Mouse (Mus musculus): ENCODE data around the gene Tom1l2. TPM values are rescaled to one million over a fixed set of nuclear protein-coding genes. Genes with fewer than 3 reads are reported as not detected.

Tom1l2 gene
- total and polyA plus RNA-seq, 3 experiments = 4.8 to 10.4 (median 10.4) TPM

GRCm38 (mm10) chr11:60351388-60351787 is 1.3 kb downstream of the Tom1l2 start:
- no peak overlapping the region; the same call in 1 of the 2 replicates for H3K9ac ChIP-seq (ENCODE audit: insufficient read depth, low read depth)
- peak; percentile 46 for DNase-seq (ENCODE audit: extremely low read depth)
- H3K36me3 ChIP-seq (replicated peaks in 1 of 2; ENCODE audit: control insufficient read depth in 1 of 2, insufficient read depth in 1 of 2, low read length in 1 of 2) = no peaks in the 10 kb centered on the region
- peak; percentile 69 for TF ChIP-seq RAD21 (IDR thresholded peaks at IDR 0.05; ENCODE audit: low read depth, low read length)
- peak; percentile 54 for TF ChIP-seq SMC3 (IDR thresholded peaks at IDR 0.05; ENCODE audit: low read depth, low read length)
- TF ChIP-seq CHD2 (IDR thresholded peaks at IDR 0.05; ENCODE audit: low read length) = no peak
- TF ChIP-seq CTCF (conservative IDR thresholded peaks at IDR 0.05 in 1 of 2, IDR thresholded peaks at IDR 0.05 in 1 of 2; ENCODE audit: low read depth in 2 of 2, low read length in 2 of 2) = peak in 1 of 2 experiments; percentile 71; a peak in 2 of 4 replicates
- TF ChIP-seq ZC3H11A (IDR thresholded peaks at IDR 0.05; ENCODE audit: low read depth, low read length) = peak; percentile 3; the same call in 1 of the 2 replicates
- H3K4me2 ChIP-seq (ENCODE audit: insufficient read depth, low read depth, poor library complexity, severe bottlenecking) = peak overlapping the region; percentile 76
- H3K4me1 ChIP-seq (ENCODE audit: control insufficient read depth in 1 of 2, insufficient read depth in 2 of 2) = peaks cover 5 to 39% of the 10 kb centered on the region in 2 experiments; a peak in 3 of 4 replicates
- no peak overlapping the region for H3K4me3 ChIP-seq (replicated peaks in 1 of 3; ENCODE audit: low read depth in 2 of 3, low read length in 2 of 3, poor library complexity in 1 of 3)
- dilution Hi-C loops (cut with MboI; ENCODE audit: extremely low pct_ligation_motif_present, extremely low pct_unique_long_range_greater_than_20kb, low sequenced_read_pairs) (no loop called here), in situ Hi-C loops (cut with MboI; ENCODE audit: low pct_ligation_motif_present, low pct_unique_long_range_greater_than_20kb, low sequenced_read_pairs) (no loop called here)
- H3K9me3 ChIP-seq (replicated peaks; ENCODE audit: low read length) = no peaks in the 10 kb centered on the region
- no peaks in the 10 kb centered on the region for H3K27me3 ChIP-seq (replicated peaks)
- no peak overlapping the region for H3K27ac ChIP-seq (ENCODE audit: insufficient read depth, low read depth)
- H3K79me2 ChIP-seq (replicated peaks; ENCODE audit: control insufficient read depth, extremely low read depth, insufficient read depth, poor library complexity, severe bottlenecking) = no peaks in the 10 kb centered on the region; the same call in none of the 2 replicates

GRCm38 (mm10) chr11:60346537-60346936 is 6.2 kb downstream of the Tom1l2 start:
- in situ Hi-C loops (cut with MboI; ENCODE audit: low pct_ligation_motif_present, low pct_unique_long_range_greater_than_20kb, low sequenced_read_pairs) = no loop called here
- Histone ChIP-seq H3K27me3 (replicated peaks) (no peaks in the 10 kb centered on the region), H3K4me1 (ENCODE audit: control insufficient read depth in 1 of 2, insufficient read depth in 2 of 2) (peaks cover 0 to 25% of the 10 kb centered on the region in 2 experiments; a peak in 2 of 4 replicates), H3K4me3 (replicated peaks in 1 of 3; ENCODE audit: low read depth in 2 of 3, low read length in 2 of 3, poor library complexity in 1 of 3) (no peak overlapping the region), H3K36me3 (replicated peaks in 1 of 2; ENCODE audit: control insufficient read depth in 1 of 2, insufficient read depth in 1 of 2, low read length in 1 of 2) (peaks cover 0 to 9% of the 10 kb centered on the region in 2 experiments), H3K4me2 (ENCODE audit: insufficient read depth, low read depth, poor library complexity, severe bottlenecking) (peak overlapping the region; percentile 51; the same call in 1 of the 2 replicates), H3K79me2 (replicated peaks; ENCODE audit: control insufficient read depth, extremely low read depth, insufficient read depth, poor library complexity, severe bottlenecking) (peaks cover 8% of the 10 kb centered on the region; the same call in 1 of the 2 replicates), H3K27ac (ENCODE audit: insufficient read depth, low read depth) (peak overlapping the region; percentile 15; the same call in 1 of the 2 replicates), H3K9ac (ENCODE audit: insufficient read depth, low read depth) (peak overlapping the region; percentile 54), H3K9me3 (replicated peaks; ENCODE audit: low read length) (no peaks in the 10 kb centered on the region)
- DNase-seq (ENCODE audit: extremely low read depth) = peak; percentile 94
- dilution Hi-C loops (cut with MboI; ENCODE audit: extremely low pct_ligation_motif_present, extremely low pct_unique_long_range_greater_than_20kb, low sequenced_read_pairs) = no loop called here
- TF ChIP-seq RAD21 (IDR thresholded peaks at IDR 0.05; ENCODE audit: low read depth, low read length) (no peak), IRF4 (IDR thresholded peaks at IDR 0.05; ENCODE audit: low read depth, low read length) (peak; percentile 95), RCOR1 (conservative IDR thresholded peaks at IDR 0.05; ENCODE audit: low read depth, low read length) (peak; percentile 83), BHLHE40 (IDR thresholded peaks at IDR 0.05; ENCODE audit: low read depth, low read length) (peak; percentile 91), ZNF384 (IDR thresholded peaks at IDR 0.05; ENCODE audit: low read depth, low read length) (no peak), POLR2A (IDR thresholded peaks at IDR 0.05; ENCODE audit: low read depth, low read length) (peak; percentile 77), USF2 (conservative IDR thresholded peaks at IDR 0.05; ENCODE audit: low read depth, low read length) (no peak), SIN3A (IDR thresholded peaks at IDR 0.05; ENCODE audit: low read length) (peak; percentile 98), CHD1 (IDR thresholded peaks at IDR 0.05; ENCODE audit: low read depth, low read length) (0 out of 2 replicates have a peak, but pooled peaks have one; percentile 12), ETS1 (conservative IDR thresholded peaks at IDR 0.05; ENCODE audit: low read depth, low read length) (peak; percentile 98), PAX5 (IDR thresholded peaks at IDR 0.05; ENCODE audit: low read length) (no peak), MYC (IDR thresholded peaks at IDR 0.05; ENCODE audit: low read depth, low read length) (peak; percentile 92), MAZ (IDR thresholded peaks at IDR 0.05; ENCODE audit: low read depth, low read length) (peak; percentile 62; the same call in 1 of the 2 replicates), JUND (conservative IDR thresholded peaks at IDR 0.05; ENCODE audit: low read depth, low read length) (peak; percentile 99), CTCF (conservative IDR thresholded peaks at IDR 0.05 in 1 of 2, IDR thresholded peaks at IDR 0.05 in 1 of 2; ENCODE audit: low read depth in 2 of 2, low read length in 2 of 2) (no peak), NELFE (IDR thresholded peaks at IDR 0.05; ENCODE audit: low read depth, low read length) (peak; percentile 38), TCF12 (IDR thresholded peaks at IDR 0.05; ENCODE audit: low read depth, low read length) (peak; percentile 81), GABPA (IDR thresholded peaks at IDR 0.05; ENCODE audit: insufficient replicate concordance, low read depth, low read length) (no peak), MEF2A (IDR thresholded peaks at IDR 0.05; ENCODE audit: borderline replicate concordance, low read depth, low read length) (peak; percentile 67), KAT2A (IDR thresholded peaks at IDR 0.05; ENCODE audit: insufficient replicate concordance, low read length) (0 out of 2 replicates have a peak, but pooled peaks have one; percentile 23), MAFK (IDR thresholded peaks at IDR 0.05; ENCODE audit: insufficient replicate concordance, low read length) (peak; percentile 47; the same call in 1 of the 2 replicates), NRF1 (IDR thresholded peaks at IDR 0.05; ENCODE audit: low read depth, low read length) (0 out of 2 replicates have a peak, but pooled peaks have one; percentile 3), ELF1 (IDR thresholded peaks at IDR 0.05; ENCODE audit: low read depth, low read length) (peak; percentile 100), ZMIZ1 (IDR thresholded peaks at IDR 0.05; ENCODE audit: low read depth, low read length) (no peak), USF1 (IDR thresholded peaks at IDR 0.05; ENCODE audit: low read depth, low read length) (peak; percentile 9; the same call in 1 of the 2 replicates), TBP (conservative IDR thresholded peaks at IDR 0.05; ENCODE audit: low read depth, low read length) (peak; percentile 77), MXI1 (IDR thresholded peaks at IDR 0.05; ENCODE audit: low read depth, low read length) (peak; percentile 82; the same call in 1 of the 2 replicates), JUN (IDR thresholded peaks at IDR 0.05; ENCODE audit: insufficient read depth, low read depth, low read length) (peak; percentile 98), MAX (IDR thresholded peaks at IDR 0.05; ENCODE audit: low read length) (peak; percentile 73)
